Mouse (Mus musculus): ENCODE measurements around the gene Larp4b. TPM values are rescaled to one million over a fixed set of nuclear protein-coding genes. Genes with fewer than 3 reads are reported as not detected.

The Larp4b gene
- polyA plus RNA-seq, 1 experiment from 2014 or later: 42.4 TPM

DNA sequence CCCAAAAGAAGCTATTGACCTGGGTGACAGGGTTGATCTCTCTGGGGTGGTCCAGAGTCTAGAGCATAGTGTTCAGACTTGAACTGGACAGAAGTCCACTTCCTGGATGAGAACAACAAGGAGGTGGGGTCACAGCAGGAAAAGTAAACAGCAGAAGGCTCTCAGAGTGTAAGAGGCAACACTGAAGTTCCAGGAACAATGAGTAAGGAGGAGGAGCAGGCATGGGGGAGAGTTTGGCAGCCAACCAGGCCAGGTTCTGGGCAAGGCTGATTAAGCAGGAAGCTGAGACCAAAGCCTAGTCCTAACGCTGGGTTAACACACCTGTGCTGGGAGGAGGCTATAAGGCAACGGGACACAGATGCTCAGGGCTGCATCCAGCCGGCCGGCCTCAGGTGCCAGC is 19.9 kb upstream of the Larp4b start:
- Histone ChIP-seq H3K27ac (ENCODE audit: low read length) (no peak overlapping the region), H3K9me3 (ENCODE audit: control insufficient read depth, low read length) (no peaks in the 10 kb centered on the region), H3K4me2 (ENCODE audit: low read length) (no peak overlapping the region), H3K9ac (replicated peaks; ENCODE audit: low read depth, low read length) (no peak overlapping the region), H3K4me3 (replicated peaks; ENCODE audit: low read length) (no peak overlapping the region), H3K27me3 (replicated peaks; ENCODE audit: control insufficient read depth, insufficient read depth, low read length) (no peaks in the 10 kb centered on the region), H3K36me3 (ENCODE audit: control insufficient read depth, insufficient read depth) (no peaks in the 10 kb centered on the region), H3K4me1 (replicated peaks; ENCODE audit: control insufficient read depth, insufficient read depth, low read length) (no peaks in the 10 kb centered on the region)
- no peak for ATAC-seq
- 75% methylated on average over 4 of the region's 4 CpGs for WGBS

DNA sequence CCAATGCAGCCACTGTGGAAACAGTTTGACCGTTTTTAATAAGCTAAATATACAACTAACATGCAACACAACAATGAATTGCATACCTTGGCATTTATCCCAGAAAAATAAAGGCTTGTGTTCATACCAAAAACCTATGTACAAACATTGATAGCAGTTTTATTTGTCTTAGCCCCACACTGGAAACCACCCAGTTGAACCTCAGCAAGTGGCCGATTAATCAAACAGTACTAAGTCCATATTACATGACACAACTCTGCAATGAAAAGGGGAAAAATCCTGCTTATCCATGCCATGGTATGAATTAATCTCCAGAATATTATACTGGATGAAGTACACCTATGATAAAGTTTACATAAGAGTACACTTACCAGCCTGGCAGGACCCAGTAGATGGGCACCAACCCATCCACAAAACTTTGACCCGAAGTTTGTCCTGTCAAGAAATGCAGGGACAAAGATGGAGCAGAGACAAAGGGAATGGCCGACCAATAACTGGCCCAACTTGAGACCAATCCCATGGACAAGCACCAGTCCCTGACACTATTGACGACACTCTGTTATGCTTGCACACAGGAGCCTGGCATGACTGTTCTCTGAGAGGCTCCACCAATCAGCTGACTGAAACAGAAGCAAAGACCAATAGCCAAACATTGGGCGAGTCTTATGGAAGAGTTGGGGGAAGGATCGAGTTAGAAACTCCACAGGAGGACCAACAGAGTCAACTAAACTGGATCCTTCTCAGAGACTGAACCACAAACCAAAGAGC is 17.7 kb upstream of the Larp4b start:
- Histone ChIP-seq H3K4me1 (replicated peaks; ENCODE audit: control insufficient read depth, insufficient read depth, low read length) (no peaks in the 10 kb centered on the region), H3K4me3 (replicated peaks; ENCODE audit: low read length) (no peak overlapping the region), H3K9ac (replicated peaks; ENCODE audit: low read depth, low read length) (no peak overlapping the region), H3K27ac (ENCODE audit: low read length) (no peak overlapping the region), H3K4me2 (ENCODE audit: low read length) (no peak overlapping the region), H3K27me3 (replicated peaks; ENCODE audit: control insufficient read depth, insufficient read depth, low read length) (no peaks in the 10 kb centered on the region), H3K36me3 (ENCODE audit: control insufficient read depth, insufficient read depth) (no peaks in the 10 kb centered on the region), H3K9me3 (ENCODE audit: control insufficient read depth, low read length) (no peaks in the 10 kb centered on the region)
- ATAC-seq: no peak
- WGBS: 81% methylated on average over 7 of the region's 7 CpGs

DNA sequence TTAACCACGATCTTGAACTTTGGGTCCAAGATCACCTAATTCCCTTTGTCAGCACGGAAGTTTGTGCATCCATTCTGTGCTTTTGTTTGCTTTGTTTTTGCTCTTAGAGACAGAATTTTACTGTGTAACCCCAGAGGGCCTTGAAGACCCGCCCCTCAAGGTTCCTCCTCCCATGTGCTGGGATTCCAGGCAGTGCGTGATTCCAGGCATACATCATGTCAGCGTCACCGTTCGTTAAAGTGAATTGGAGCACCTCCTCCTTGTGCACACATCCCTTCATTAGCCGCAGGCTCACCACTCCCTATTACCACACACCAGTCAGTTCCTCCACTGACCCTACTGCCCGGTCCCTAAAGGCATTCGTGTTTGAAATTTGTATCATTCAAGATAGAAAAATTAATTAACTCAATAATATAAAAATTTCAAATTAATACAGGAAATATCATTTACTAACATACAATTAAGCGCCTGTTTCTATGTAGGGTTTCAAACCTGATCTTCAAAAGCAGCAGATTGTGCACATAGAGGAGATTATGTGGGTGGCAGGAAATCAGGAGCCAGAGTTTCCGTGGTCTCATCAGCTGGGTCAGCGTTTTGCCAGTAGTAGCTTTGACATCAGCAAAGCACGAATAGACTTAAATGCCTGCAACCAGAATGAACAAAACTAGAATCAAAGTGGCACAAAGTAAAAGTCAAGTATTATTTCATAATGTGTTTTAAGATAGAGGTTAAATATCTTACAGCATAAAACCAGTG is 11.4 kb upstream of the Larp4b start:
- no peak for ATAC-seq
- H3K4me1 ChIP-seq (replicated peaks; ENCODE audit: control insufficient read depth, insufficient read depth, low read length): no peaks in the 10 kb centered on the region
- H3K36me3 ChIP-seq (ENCODE audit: control insufficient read depth, insufficient read depth): no peaks in the 10 kb centered on the region
- H3K9me3 ChIP-seq (ENCODE audit: control insufficient read depth, low read length): no peaks in the 10 kb centered on the region
- 75% methylated on average over 14 of the region's 14 CpGs for WGBS
- H3K4me2 ChIP-seq (ENCODE audit: low read length): no peak overlapping the region
- H3K4me3 ChIP-seq (replicated peaks; ENCODE audit: low read length): no peak overlapping the region
- no peak overlapping the region for H3K9ac ChIP-seq (replicated peaks; ENCODE audit: low read depth, low read length)
- H3K27me3 ChIP-seq (replicated peaks; ENCODE audit: control insufficient read depth, insufficient read depth, low read length): no peaks in the 10 kb centered on the region
- no peak overlapping the region for H3K27ac ChIP-seq (ENCODE audit: low read length)

DNA sequence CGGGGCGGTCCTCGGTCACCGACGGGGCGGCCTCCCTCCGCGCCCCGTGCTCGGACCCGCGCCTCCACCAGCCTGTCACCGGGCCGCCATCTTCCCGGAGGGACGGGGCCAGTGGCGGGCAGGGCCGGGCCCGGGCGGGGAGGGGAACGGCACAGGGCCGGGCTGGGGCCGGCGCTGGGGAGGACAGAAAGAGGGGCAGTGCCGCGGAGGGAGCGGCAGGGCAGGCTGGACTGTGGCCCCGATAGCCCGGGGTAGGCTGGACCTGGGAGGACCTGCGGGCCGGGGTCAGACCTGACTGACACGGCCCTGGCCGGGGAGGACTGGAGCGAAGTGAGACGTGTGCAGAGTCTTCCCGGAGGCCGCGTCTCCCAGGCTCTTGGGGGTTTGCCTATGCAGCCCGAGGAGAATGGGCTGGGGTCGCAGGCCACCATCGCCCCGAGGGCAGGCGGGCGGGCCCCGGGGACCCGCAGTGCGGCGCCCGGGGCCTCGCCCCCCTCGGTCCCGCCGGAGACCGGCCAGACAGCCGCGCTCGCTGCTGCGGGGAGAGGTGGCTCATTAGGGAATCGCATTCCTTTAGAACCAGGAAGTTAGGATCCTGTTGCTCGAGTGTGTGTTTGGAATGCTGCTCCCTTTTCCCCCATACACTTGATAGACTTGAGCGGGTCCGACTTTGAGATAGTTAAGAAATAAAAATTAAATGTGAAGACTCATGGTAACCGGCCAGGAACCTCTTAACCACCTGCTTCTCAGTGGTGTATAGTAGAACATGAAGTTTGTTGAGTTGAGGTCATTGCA is 702 bp downstream of the Larp4b start:
- H3K36me3 ChIP-seq (ENCODE audit: control insufficient read depth, insufficient read depth): no peaks in the 10 kb centered on the region
- H3K4me1 ChIP-seq (replicated peaks; ENCODE audit: control insufficient read depth, insufficient read depth, low read length): peaks cover 21% of the 10 kb centered on the region
- H3K9ac ChIP-seq (replicated peaks; ENCODE audit: low read depth, low read length): peak overlapping the region; percentile 75
- no peaks in the 10 kb centered on the region for H3K9me3 ChIP-seq (ENCODE audit: control insufficient read depth, low read length)
- under 1% methylated on average over 51 of the region's 63 CpGs for WGBS
- no peaks in the 10 kb centered on the region for H3K27me3 ChIP-seq (replicated peaks; ENCODE audit: control insufficient read depth, insufficient read depth, low read length)
- peak overlapping the region; percentile 58 for H3K27ac ChIP-seq (ENCODE audit: low read length)
- peak overlapping the region; percentile 78 for H3K4me2 ChIP-seq (ENCODE audit: low read length)
- peak; percentile 47 for ATAC-seq
- H3K4me3 ChIP-seq (replicated peaks; ENCODE audit: low read length): peak overlapping the region; percentile 71

DNA sequence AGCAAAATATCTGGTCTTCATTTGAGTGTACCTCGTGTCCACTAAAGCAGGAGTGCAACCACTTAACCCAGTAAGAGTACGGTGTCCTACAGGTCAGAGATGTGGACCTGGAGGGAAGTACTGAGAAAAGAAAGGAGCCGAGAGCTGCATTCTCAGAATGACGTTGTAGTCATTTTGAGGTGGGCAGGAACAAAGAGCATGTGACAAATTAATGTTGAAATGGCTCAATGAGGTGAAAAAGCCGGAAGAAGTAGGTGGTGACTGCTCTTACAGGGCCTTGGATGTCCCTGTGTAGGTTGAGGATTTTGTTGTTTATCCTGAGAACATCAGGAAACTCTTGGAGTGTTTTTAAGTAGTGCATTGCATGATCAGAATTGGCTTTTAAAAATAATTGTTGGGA is 5.6 kb downstream of the Larp4b start:
- 66% methylated on average over 5 of the region's 5 CpGs for WGBS
- ATAC-seq: no peak

DNA sequence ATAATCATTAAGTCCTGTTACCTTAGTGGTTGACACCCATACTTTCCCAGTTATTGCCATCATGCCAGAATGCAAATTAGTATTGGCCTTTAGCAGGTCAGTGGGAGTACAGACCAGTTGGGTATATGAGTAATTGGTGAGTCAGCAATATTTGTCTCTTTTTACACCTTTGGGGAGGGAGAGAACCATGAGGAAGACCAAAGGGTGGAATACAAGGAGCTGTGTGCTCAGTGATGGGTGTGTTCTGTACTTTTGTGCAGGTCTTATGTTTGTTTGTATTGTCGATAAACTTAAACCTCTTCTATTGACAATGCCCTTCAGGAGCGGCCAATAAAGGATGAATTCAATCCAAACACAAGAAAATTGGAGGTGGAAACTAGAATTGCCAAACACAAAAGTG is 6.8 kb downstream of the Larp4b start:
- H3K4me1 ChIP-seq (replicated peaks; ENCODE audit: control insufficient read depth, insufficient read depth, low read length): peaks cover 9% of the 10 kb centered on the region
- H3K9ac ChIP-seq (replicated peaks; ENCODE audit: low read depth, low read length): no peak overlapping the region
- 96% methylated on average over 2 of the region's 2 CpGs for WGBS
- no peak overlapping the region for H3K4me3 ChIP-seq (replicated peaks; ENCODE audit: low read length)
- H3K27me3 ChIP-seq (replicated peaks; ENCODE audit: control insufficient read depth, insufficient read depth, low read length): no peaks in the 10 kb centered on the region
- H3K27ac ChIP-seq (ENCODE audit: low read length): no peak overlapping the region
- H3K9me3 ChIP-seq (ENCODE audit: control insufficient read depth, low read length): no peaks in the 10 kb centered on the region
- no peak overlapping the region for H3K4me2 ChIP-seq (ENCODE audit: low read length)
- H3K36me3 ChIP-seq (ENCODE audit: control insufficient read depth, insufficient read depth): no peaks in the 10 kb centered on the region
- no peak for ATAC-seq

More for the DNA sequence above, 5.6 kb downstream of the Larp4b start:
- H3K27ac ChIP-seq (ENCODE audit: low read length): no peak overlapping the region
- no peaks in the 10 kb centered on the region for H3K9me3 ChIP-seq (ENCODE audit: control insufficient read depth, low read length)
- no peak overlapping the region for H3K9ac ChIP-seq (replicated peaks; ENCODE audit: low read depth, low read length)
- H3K27me3 ChIP-seq (replicated peaks; ENCODE audit: control insufficient read depth, insufficient read depth, low read length): no peaks in the 10 kb centered on the region
- no peaks in the 10 kb centered on the region for H3K36me3 ChIP-seq (ENCODE audit: control insufficient read depth, insufficient read depth)
- peaks cover 16% of the 10 kb centered on the region for H3K4me1 ChIP-seq (replicated peaks; ENCODE audit: control insufficient read depth, insufficient read depth, low read length)
- no peak overlapping the region for H3K4me2 ChIP-seq (ENCODE audit: low read length)
- no peak overlapping the region for H3K4me3 ChIP-seq (replicated peaks; ENCODE audit: low read length)

DNA sequence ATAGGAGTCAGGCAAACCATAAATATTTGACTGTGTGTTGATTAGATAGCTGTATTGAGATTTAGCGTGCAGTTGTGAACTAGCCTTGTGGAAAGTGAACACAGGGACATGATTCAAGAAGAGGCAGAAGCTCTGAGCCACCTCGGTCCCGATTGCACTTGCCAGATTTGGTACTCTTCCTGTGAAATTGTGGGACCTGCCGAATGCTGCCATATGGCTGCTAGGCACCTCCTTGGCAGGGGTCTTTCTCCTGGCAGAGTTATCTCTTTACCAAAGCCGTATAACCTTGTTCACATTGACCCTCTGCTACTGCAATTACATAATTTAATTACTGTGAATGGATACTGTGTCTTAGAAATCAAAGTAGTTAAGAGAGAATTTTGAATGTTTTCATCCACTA is 12.6 kb downstream of the Larp4b start:
- Histone ChIP-seq H3K27me3 (replicated peaks; ENCODE audit: control insufficient read depth, insufficient read depth, low read length) (no peaks in the 10 kb centered on the region), H3K4me1 (replicated peaks; ENCODE audit: control insufficient read depth, insufficient read depth, low read length) (no peaks in the 10 kb centered on the region; the same call in 1 of the 2 replicates), H3K36me3 (ENCODE audit: control insufficient read depth, insufficient read depth) (no peaks in the 10 kb centered on the region), H3K4me2 (ENCODE audit: low read length) (no peak overlapping the region), H3K27ac (ENCODE audit: low read length) (no peak overlapping the region), H3K4me3 (replicated peaks; ENCODE audit: low read length) (no peak overlapping the region), H3K9me3 (ENCODE audit: control insufficient read depth, low read length) (no peaks in the 10 kb centered on the region), H3K9ac (replicated peaks; ENCODE audit: low read depth, low read length) (no peak overlapping the region)
- WGBS: 79% methylated on average over 5 of the region's 5 CpGs
- ATAC-seq: no peak

DNA sequence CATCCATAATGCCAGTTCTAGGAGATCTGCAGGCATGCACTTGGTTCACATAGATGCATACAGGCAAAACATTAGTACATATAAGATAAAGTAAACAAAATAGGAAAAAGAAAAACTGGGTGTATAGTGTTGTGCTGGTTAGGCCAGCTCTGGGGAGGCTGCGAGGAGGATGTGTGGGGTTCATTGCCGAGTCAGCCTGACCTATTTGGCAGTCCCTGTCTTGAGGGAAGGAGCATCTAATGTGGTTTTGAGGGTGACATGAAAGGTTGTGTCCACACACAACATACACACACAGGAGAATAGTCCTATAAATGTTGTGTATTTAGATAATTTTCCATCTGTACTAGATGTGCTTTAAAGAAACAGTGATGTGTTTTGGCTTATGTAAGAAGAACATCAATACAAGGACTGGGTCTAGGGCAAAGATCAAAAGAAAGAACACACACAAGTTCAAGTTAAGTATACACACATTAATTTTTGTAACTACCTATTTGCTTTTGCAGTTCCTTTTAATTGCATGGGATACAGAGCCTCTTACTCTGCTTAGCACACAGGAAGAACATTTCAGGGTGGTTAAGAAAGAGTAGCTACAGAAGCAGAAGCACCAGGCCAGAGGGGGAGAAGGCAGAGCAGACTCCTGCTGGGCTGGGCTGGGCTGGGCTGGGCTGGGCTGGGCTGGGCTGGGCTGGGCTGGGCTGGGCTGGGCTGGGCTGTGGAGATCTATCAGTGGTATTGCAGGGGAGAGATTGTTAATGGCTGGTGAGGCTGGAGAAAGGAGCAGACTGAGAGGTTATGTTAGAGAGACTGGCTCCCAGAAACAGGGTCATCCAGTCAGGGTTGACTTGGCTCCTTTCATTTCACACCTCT is 13.5 kb downstream of the Larp4b start:
- Histone ChIP-seq H3K36me3 (ENCODE audit: control insufficient read depth, insufficient read depth) (no peaks in the 10 kb centered on the region), H3K9me3 (ENCODE audit: control insufficient read depth, low read length) (no peaks in the 10 kb centered on the region), H3K4me3 (replicated peaks; ENCODE audit: low read length) (no peak overlapping the region), H3K4me1 (replicated peaks; ENCODE audit: control insufficient read depth, insufficient read depth, low read length) (no peaks in the 10 kb centered on the region; the same call in 1 of the 2 replicates), H3K4me2 (ENCODE audit: low read length) (no peak overlapping the region), H3K9ac (replicated peaks; ENCODE audit: low read depth, low read length) (no peak overlapping the region), H3K27ac (ENCODE audit: low read length) (no peak overlapping the region), H3K27me3 (replicated peaks; ENCODE audit: control insufficient read depth, insufficient read depth, low read length) (no peaks in the 10 kb centered on the region)
- no peak for ATAC-seq
- 88% methylated on average over 2 of the region's 2 CpGs for WGBS
